Mouse (Mus musculus) intestine, embryonic 15.5 days (tissue): ENCODE results near the gene Olfr649. TPM values are rescaled to one million over a fixed set of nuclear protein-coding genes. Genes with fewer than 3 reads are reported as not detected.

Experiments used
- ATAC-seq: fragments of 200-750 bp; cut with Nextera tagmentation; 2 replicates; pipeline ENCODE4 v1.8.0; 2017; ENCODE audit warnings: moderate TSS enrichment, moderate library complexity
- H3K27ac ChIP-seq: fragments of 300-500 bp; sonication (generic); 2 replicates; pipeline ENCODE4 v1.5.1; 2015; ENCODE audit warnings: mild to moderate bottlenecking, inconsistent platforms
- H3K27me3 ChIP-seq: fragments of 300-500 bp; sonication (generic); replicated peaks from 2 replicates; pipeline ENCODE4 v1.6.1; 2015; ENCODE audit warnings: inconsistent platforms
- H3K36me3 ChIP-seq: fragments of 300-500 bp; sonication (generic); 2 replicates; pipeline ENCODE4 v1.6.1; 2015; ENCODE audit warnings: inconsistent platforms
- H3K4me1 ChIP-seq: fragments of 300-500 bp; sonication (generic); replicated peaks from 2 replicates; pipeline ENCODE4 v1.6.1; 2015; ENCODE audit warnings: inconsistent platforms
- H3K4me2 ChIP-seq: fragments of 300-500 bp; sonication (generic); replicated peaks from 2 replicates; pipeline ENCODE4 v1.6.1; 2015; ENCODE audit warnings: mild to moderate bottlenecking, inconsistent platforms
- H3K4me3 ChIP-seq: fragments of 300-500 bp; sonication (generic); replicated peaks from 2 replicates; pipeline ENCODE4 v1.5.1; 2015; ENCODE audit warnings: inconsistent platforms
- H3K9ac ChIP-seq: fragments of 300-500 bp; sonication (generic); 2 replicates; pipeline ENCODE4 v1.6.1; 2015; ENCODE audit warnings: inconsistent platforms
- H3K9me3 ChIP-seq: fragments of 300-500 bp; sonication (generic); 2 replicates; pipeline ENCODE4 v1.6.1; 2016; ENCODE audit warnings: inconsistent platforms
- WGBS: fragments of 180-500 bp; shearing (Covaris S2); methylation state at CpG from one replicate; pipeline ENCODE4 v1.1.7; 2015; 5-methylcytosine and 5-hydroxymethylcytosine counted together
- polyA plus RNA-seq: library from polyadenylated mRNA; unstranded; fragments of >200 nt; fragmentation: Nextera tagmentation; extraction: Ambion mirVana; gene quantifications from 2 replicates; pipeline ENCODE4 v1.2.1, GENCODE M21; 2015

The Olfr649 gene
- polyA plus RNA-seq, result not detected in 2 replicates

GRCm38 (mm10) chr7:104195885-104196284 is at the start of gene Olfr649:
Gene Olfr649, minus strand, starts transcription at chr7:104195985.
- no peak within 1 kb of the TSS for H3K9ac ChIP-seq
- no peaks in the 10 kb centered on the region for H3K9me3 ChIP-seq
- no peak within 1 kb of the TSS for H3K4me2 ChIP-seq
- no peak for ATAC-seq
- no peak within 1 kb of the TSS for H3K27ac ChIP-seq
- no peak within 1 kb of the TSS for H3K4me3 ChIP-seq
- WGBS, result 84% methylated on average over 6 of the region's 6 CpGs
- H3K36me3 ChIP-seq, result no peaks in the 10 kb centered on the region
- H3K27me3 ChIP-seq, result no peaks in the 10 kb centered on the region
- no peaks in the 10 kb centered on the region for H3K4me1 ChIP-seq

- peak within 1 kb of the TSS; percentile 46 for H3K4me3 ChIP-seq
- H3K27ac ChIP-seq, result peak within 1 kb of the TSS; percentile 55; the same call in 1 of the 2 replicates
- peak; percentile 97 for ATAC-seq
- H3K9ac ChIP-seq, result peak within 1 kb of the TSS; percentile 56
- no peaks in the 10 kb centered on the region for H3K27me3 ChIP-seq
- no peaks in the 10 kb centered on the region for H3K4me1 ChIP-seq
- H3K36me3 ChIP-seq, result no peaks in the 10 kb centered on the region
- 6% methylated on average over 13 of the region's 13 CpGs for WGBS
- peak within 1 kb of the TSS; percentile 56 for H3K4me2 ChIP-seq
- H3K9me3 ChIP-seq, result no peaks in the 10 kb centered on the region
Observed at GRCm38 (mm10) chr7:104244287-104245181, 48.7 kb upstream of the Olfr649 start, which contains the start of gene Trim34a. Gene Trim34a, plus strand, starts transcription at chr7:104244457.

- no peaks in the 10 kb centered on the region for H3K36me3 ChIP-seq
- H3K27me3 ChIP-seq, result no peaks in the 10 kb centered on the region
- no peaks in the 10 kb centered on the region for H3K9me3 ChIP-seq
- H3K9ac ChIP-seq, result no peak overlapping the region
- H3K27ac ChIP-seq, result no peak overlapping the region
- H3K4me1 ChIP-seq, result no peaks in the 10 kb centered on the region
- ATAC-seq, result peak; percentile 39; the same call in 1 of the 2 replicates
- 60% methylated on average over 1 of the region's 1 CpGs for WGBS
- peak overlapping the region; percentile 56 for H3K4me2 ChIP-seq
- no peak overlapping the region for H3K4me3 ChIP-seq
Observed at GRCm38 (mm10) chr7:104243616-104244015, 47.8 kb upstream of the Olfr649 start.

- no peaks in the 10 kb centered on the region for H3K4me1 ChIP-seq
Observed at GRCm38 (mm10) chr7:104240857-104241256, 45.1 kb upstream of the Olfr649 start.

GRCm38 (mm10) chr7:104231203-104231602 is 35.4 kb upstream of the Olfr649 start:
- no peaks in the 10 kb centered on the region for H3K9me3 ChIP-seq
- no peak overlapping the region for H3K4me3 ChIP-seq
- H3K27ac ChIP-seq, result no peak overlapping the region
- H3K4me1 ChIP-seq, result no peaks in the 10 kb centered on the region
- no peaks in the 10 kb centered on the region for H3K27me3 ChIP-seq
- no peak for ATAC-seq
- 37% methylated on average over 2 of the region's 2 CpGs for WGBS
- H3K36me3 ChIP-seq, result no peaks in the 10 kb centered on the region
- no peak overlapping the region for H3K9ac ChIP-seq
- no peak overlapping the region for H3K4me2 ChIP-seq

More at GRCm38 (mm10) chr7:104240857-104241256, 45.1 kb upstream of the Olfr649 start:
- H3K36me3 ChIP-seq, result no peaks in the 10 kb centered on the region
- H3K27me3 ChIP-seq, result no peaks in the 10 kb centered on the region
- H3K4me3 ChIP-seq, result no peak overlapping the region
- no peak for ATAC-seq
- H3K4me2 ChIP-seq, result no peak overlapping the region
- H3K9ac ChIP-seq, result no peak overlapping the region
- H3K27ac ChIP-seq, result no peak overlapping the region
- no peaks in the 10 kb centered on the region for H3K9me3 ChIP-seq

- Histone ChIP-seq H3K9me3 (no peaks in the 10 kb centered on the region), H3K4me1 (no peaks in the 10 kb centered on the region), H3K9ac (peak within 1 kb of the TSS; percentile 32; the same call in 1 of the 2 replicates), H3K27ac (no peak within 1 kb of the TSS), H3K36me3 (no peaks in the 10 kb centered on the region), H3K27me3 (no peaks in the 10 kb centered on the region), H3K4me2 (peak within 1 kb of the TSS; percentile 73), H3K4me3 (peak within 1 kb of the TSS; percentile 37)
- peak; percentile 87 for ATAC-seq
- 4% methylated on average over 37 of the region's 37 CpGs for WGBS
Observed at GRCm38 (mm10) chr7:104218701-104219569, 23.1 kb upstream of the Olfr649 start, which contains the start of gene Trim6. Gene Trim6, plus strand, starts transcription at chr7:104218793.

- H3K27me3 ChIP-seq, result no peaks in the 10 kb centered on the region
- H3K4me3 ChIP-seq, result no peak overlapping the region
- peak; percentile 36 for ATAC-seq
- no peak overlapping the region for H3K4me2 ChIP-seq
- H3K9me3 ChIP-seq, result no peaks in the 10 kb centered on the region
- no peaks in the 10 kb centered on the region for H3K36me3 ChIP-seq
- no peaks in the 10 kb centered on the region for H3K4me1 ChIP-seq
- H3K27ac ChIP-seq, result no peak overlapping the region
- no peak overlapping the region for H3K9ac ChIP-seq
- 82% methylated on average over 2 of the region's 2 CpGs for WGBS
Observed at GRCm38 (mm10) chr7:104217881-104218280, 22.1 kb upstream of the Olfr649 start.

GRCm38 (mm10) chr7:104216011-104216535 is 20.3 kb upstream of the Olfr649 start:
- no peak for ATAC-seq
- Histone ChIP-seq H3K4me2 (no peak overlapping the region), H3K4me1 (no peaks in the 10 kb centered on the region), H3K27ac (no peak overlapping the region), H3K9ac (no peak overlapping the region), H3K36me3 (no peaks in the 10 kb centered on the region), H3K9me3 (no peaks in the 10 kb centered on the region), H3K27me3 (no peaks in the 10 kb centered on the region), H3K4me3 (no peak overlapping the region)
- WGBS, result 28% methylated on average over 1 of the region's 1 CpGs

GRCm38 (mm10) chr7:104206197-104206596 is 10.4 kb upstream of the Olfr649 start:
- no peak overlapping the region for H3K27ac ChIP-seq

GRCm38 (mm10) chr7:104199822-104200221 is 4.0 kb upstream of the Olfr649 start:
- H3K27me3 ChIP-seq, result no peaks in the 10 kb centered on the region
- H3K4me2 ChIP-seq, result no peak overlapping the region
- no peak overlapping the region for H3K4me3 ChIP-seq
- H3K27ac ChIP-seq, result no peak overlapping the region
- no peaks in the 10 kb centered on the region for H3K4me1 ChIP-seq
- no peak overlapping the region for H3K9ac ChIP-seq
- peak; percentile 86 for ATAC-seq
- WGBS, result 4% methylated on average over 5 of the region's 5 CpGs
- no peaks in the 10 kb centered on the region for H3K9me3 ChIP-seq
- no peaks in the 10 kb centered on the region for H3K36me3 ChIP-seq

More at GRCm38 (mm10) chr7:104206197-104206596, 10.4 kb upstream of the Olfr649 start:
- H3K9ac ChIP-seq, result no peak overlapping the region
- no peak for ATAC-seq
- H3K9me3 ChIP-seq, result no peaks in the 10 kb centered on the region
- WGBS, result 88% methylated on average over 7 of the region's 7 CpGs
- H3K36me3 ChIP-seq, result no peaks in the 10 kb centered on the region
- H3K27me3 ChIP-seq, result no peaks in the 10 kb centered on the region
- H3K4me2 ChIP-seq, result no peak overlapping the region
- H3K4me1 ChIP-seq, result no peaks in the 10 kb centered on the region
- H3K4me3 ChIP-seq, result no peak overlapping the region

GRCm38 (mm10) chr7:104191275-104191674 is 4.5 kb downstream of the Olfr649 start:
- no peaks in the 10 kb centered on the region for H3K4me1 ChIP-seq
- H3K36me3 ChIP-seq, result no peaks in the 10 kb centered on the region
- H3K27me3 ChIP-seq, result no peaks in the 10 kb centered on the region
- no peaks in the 10 kb centered on the region for H3K9me3 ChIP-seq
- no peak overlapping the region for H3K9ac ChIP-seq
- no peak overlapping the region for H3K4me3 ChIP-seq
- H3K27ac ChIP-seq, result no peak overlapping the region
- H3K4me2 ChIP-seq, result no peak overlapping the region
- WGBS, result 61% methylated on average over 9 of the region's 9 CpGs
- no peak for ATAC-seq

GRCm38 (mm10) chr7:104183292-104183691 is 12.5 kb downstream of the Olfr649 start, which contains the start of gene Olfr648:
Gene Olfr648, minus strand, starts transcription at chr7:104183392.
- 91% methylated on average over 2 of the region's 2 CpGs for WGBS
- ATAC-seq, result no peak

More at GRCm38 (mm10) chr7:104183292-104183691, 12.5 kb downstream of the Olfr649 start, which contains the start of gene Olfr648:
- Histone ChIP-seq H3K27ac (no peak within 1 kb of the TSS), H3K9me3 (no peaks in the 10 kb centered on the region), H3K4me2 (no peak within 1 kb of the TSS), H3K4me3 (no peak within 1 kb of the TSS), H3K4me1 (no peaks in the 10 kb centered on the region), H3K27me3 (no peaks in the 10 kb centered on the region), H3K36me3 (no peaks in the 10 kb centered on the region), H3K9ac (no peak within 1 kb of the TSS)
